Mouse (Mus musculus): Measurements from ENCODE around the gene Ap1ar.

- TF ChIP-seq POLR2A (IDR thresholded peaks at IDR 0.05; ENCODE audit: extremely low read depth, insufficient read depth, low read length) (no peak), CTCF (IDR thresholded peaks at IDR 0.05; ENCODE audit: extremely low read depth, insufficient read depth, low read length) (no peak)
Measured at GRCm38 (mm10) chr3:127809103-127809502, 28.2 kb downstream of the Ap1ar start.

All from cortical plate, adult 2 months (tissue).